Comparison of ENCODE assay signal across 1 mouse cellular context in genomic region chr4:63319566-63319965, GRCm38 (mm10).
TF ChIP-seq lines count a peak whose summit lies in the region.

No protein-coding gene starts in this region.

TF ChIP-seq in CH12.LX, 34 proteins besides CTCF, POLR2A, EP300 and RAD21 (continued from another document):
- TF ChIP-seq ZNF384 (IDR thresholded peaks at IDR 0.05; ENCODE audit: low read depth, low read length), result peak; percentile 49
